Mouse (Mus musculus) CH12.LX (cell line): Measurements from ENCODE around the gene Gabpb2. TPM values are rescaled to one million over a fixed set of nuclear protein-coding genes. Genes with fewer than 3 reads are reported as not detected.
A peak's percentile ranks its signal among the peaks of the same experiment; 100 is the strongest.

Experiments
- DNase-seq: peaks from one replicate; pipeline ENCODE4 v3.0.0-alpha.2; 2013; ENCODE audit errors: extremely low read depth
- H3K27ac ChIP-seq: 2 replicates; pipeline ENCODE4 v1.5.1; 2012; ENCODE audit warnings: low read depth, mild to moderate bottlenecking, control low read depth, moderate library complexity; ENCODE audit not compliant: insufficient read depth
- H3K27me3 ChIP-seq: replicated peaks from 2 replicates; pipeline ENCODE3; 2012; ENCODE audit warnings: inconsistent platforms
- H3K36me3 ChIP-seq, 2 experiments: replicated peaks in 1 of 2; 2 replicates each; pipeline versions ENCODE3 to v1.6.1; 2012; ENCODE audit warnings: inconsistent platforms in 1 of 2, low read length in 1 of 2, mild to moderate bottlenecking in 1 of 2, mixed read lengths in 1 of 2, moderate library complexity in 1 of 2; ENCODE audit not compliant: control insufficient read depth in 1 of 2, insufficient read depth in 1 of 2
- H3K4me1 ChIP-seq, 2 experiments: 2 replicates each; pipeline ENCODE4 v1.6.1; 2012; ENCODE audit warnings: inconsistent platforms in 1 of 2, moderate library complexity in 1 of 2; ENCODE audit not compliant: insufficient read depth in 2 of 2, control insufficient read depth in 1 of 2
- H3K4me2 ChIP-seq: 2 replicates; pipeline ENCODE4 v1.6.1; 2012; ENCODE audit warnings: low read depth, mild to moderate bottlenecking, control low read depth; ENCODE audit not compliant: poor library complexity, insufficient read depth, severe bottlenecking
- H3K4me3 ChIP-seq, 3 experiments: fragments of 150-350 bp in 1 of 3; sonication (generic) in 1 of 3; replicated peaks in 1 of 3; 2 replicates each; pipeline versions ENCODE3 to v1.5.1; 2011 to 2012; ENCODE audit warnings: low read depth in 2 of 3, low read length in 2 of 3, mild to moderate bottlenecking in 2 of 3, moderate library complexity in 2 of 3, control low read depth in 1 of 3, improper control_type of control experiment in 1 of 3, inconsistent platforms in 1 of 3, mixed read lengths in 1 of 3; ENCODE audit not compliant: poor library complexity in 1 of 3
- H3K79me2 ChIP-seq: replicated peaks from 2 replicates; pipeline ENCODE4 v1.6.1; 2012; ENCODE audit warnings: mild to moderate bottlenecking, moderate library complexity; ENCODE audit not compliant: control insufficient read depth, poor library complexity, insufficient read depth, severe bottlenecking; ENCODE audit errors: extremely low read depth
- H3K9ac ChIP-seq: 2 replicates; pipeline ENCODE4 v1.6.1; 2012; ENCODE audit warnings: low read depth, mild to moderate bottlenecking, control low read depth, moderate library complexity; ENCODE audit not compliant: insufficient read depth
- H3K9me3 ChIP-seq: replicated peaks from 2 replicates; pipeline ENCODE3; 2012; ENCODE audit warnings: low read length, inconsistent platforms, mixed read lengths
- BHLHE40 ChIP-seq: IDR thresholded peaks from 2 replicates; pipeline ENCODE4 v1.6.1; 2011; ENCODE audit warnings: mild to moderate bottlenecking, low read depth, low read length, improper control_type of control experiment
- CHD1 ChIP-seq: IDR thresholded peaks from 2 replicates; pipeline ENCODE4 v1.6.1; 2012; ENCODE audit warnings: low read depth, low read length, improper control_type of control experiment, inconsistent platforms
- CHD2 ChIP-seq: IDR thresholded peaks from 2 replicates; pipeline ENCODE4 v1.6.1; 2011; ENCODE audit warnings: low read length, improper control_type of control experiment
- CTCF ChIP-seq, 2 experiments: IDR thresholded peaks in 1 of 2; conservative IDR thresholded peaks in 1 of 2; 2 replicates each; pipeline ENCODE4 v1.5.1; 2011 to 2012; ENCODE audit warnings: low read depth in 2 of 2, low read length in 2 of 2, improper control_type of control experiment in 1 of 2, inconsistent platforms in 1 of 2, mild to moderate bottlenecking in 1 of 2, moderate library complexity in 1 of 2
- E2F4 ChIP-seq: IDR thresholded peaks from 2 replicates; pipeline ENCODE4 v1.6.1; 2011; ENCODE audit warnings: low read depth, low read length, improper control_type of control experiment; ENCODE audit not compliant: insufficient replicate concordance
- ELF1 ChIP-seq: IDR thresholded peaks from 2 replicates; pipeline ENCODE4 v1.6.1; 2014; ENCODE audit warnings: low read depth, mild to moderate bottlenecking, inconsistent platforms, low read length, improper control_type of control experiment
- ETS1 ChIP-seq: conservative IDR thresholded peaks from 2 replicates; pipeline ENCODE4 v1.6.1; 2012; ENCODE audit warnings: low read depth, mild to moderate bottlenecking, inconsistent platforms, low read length, improper control_type of control experiment, moderate library complexity
- GABPA ChIP-seq: IDR thresholded peaks from 2 replicates; pipeline ENCODE4 v1.6.1; 2012; ENCODE audit warnings: low read depth, low read length, improper control_type of control experiment, inconsistent platforms; ENCODE audit not compliant: insufficient replicate concordance
- IRF4 ChIP-seq: IDR thresholded peaks from 2 replicates; pipeline ENCODE4 v1.6.1; 2014; ENCODE audit warnings: low read depth, mild to moderate bottlenecking, inconsistent platforms, low read length, improper control_type of control experiment
- KAT2A ChIP-seq: IDR thresholded peaks from 2 replicates; pipeline ENCODE4 v1.6.1; 2012; ENCODE audit warnings: low read length, improper control_type of control experiment, inconsistent platforms; ENCODE audit not compliant: insufficient replicate concordance
- MAZ ChIP-seq: IDR thresholded peaks from 2 replicates; pipeline ENCODE4 v1.6.1; 2012; ENCODE audit warnings: low read depth, mild to moderate bottlenecking, inconsistent platforms, low read length, improper control_type of control experiment, moderate library complexity
- MYC ChIP-seq: IDR thresholded peaks from 2 replicates; pipeline ENCODE4 v1.6.1; 2011; ENCODE audit warnings: low read depth, mild to moderate bottlenecking, improper control_type of control experiment, low read length
- PAX5 ChIP-seq: IDR thresholded peaks from 2 replicates; pipeline ENCODE4 v1.6.1; 2012; ENCODE audit warnings: low read length, inconsistent platforms, mixed read lengths
- POLR2AphosphoS2 ChIP-seq: IDR thresholded peaks from 2 replicates; pipeline ENCODE4 v1.6.1; 2011; ENCODE audit warnings: low read depth, low read length, improper control_type of control experiment
- RAD21 ChIP-seq: IDR thresholded peaks from 2 replicates; pipeline ENCODE4 v1.6.1; 2011; ENCODE audit warnings: low read depth, mild to moderate bottlenecking, low read length, improper control_type of control experiment, moderate library complexity
- TBP ChIP-seq: conservative IDR thresholded peaks from 2 replicates; pipeline ENCODE4 v1.6.1; 2011; ENCODE audit warnings: low read depth, low read length, improper control_type of control experiment
- USF2 ChIP-seq: conservative IDR thresholded peaks from 2 replicates; pipeline ENCODE4 v1.6.1; 2011; ENCODE audit warnings: low read depth, low read length, improper control_type of control experiment
- ZC3H11A ChIP-seq: IDR thresholded peaks from 2 replicates; pipeline ENCODE4 v1.6.1; 2012; ENCODE audit warnings: low read depth, mild to moderate bottlenecking, inconsistent platforms, low read length, improper control_type of control experiment
- ZKSCAN1 ChIP-seq: IDR thresholded peaks from 2 replicates; pipeline ENCODE4 v1.6.1; 2012; ENCODE audit warnings: low read depth, inconsistent platforms, low read length, improper control_type of control experiment, borderline replicate concordance
- ZNF384 ChIP-seq: IDR thresholded peaks from 2 replicates; pipeline ENCODE4 v1.6.1; 2012; ENCODE audit warnings: low read depth, low read length, improper control_type of control experiment, inconsistent platforms
- dilution Hi-C: fragments of 300-500 bp; cut with MboI; formaldehyde crosslinking; loops from 2 replicates; pipeline ENCODE4 v1.14.3; 2020; ENCODE audit warnings: low sequenced_read_pairs; ENCODE audit not compliant: extremely low pct_unique_long_range_greater_than_20kb, extremely low pct_ligation_motif_present
- in situ Hi-C: fragments of 300-500 bp; cut with MboI; formaldehyde crosslinking; loops from 3 replicates; pipeline ENCODE4 v1.14.3; 2019; ENCODE audit warnings: low sequenced_read_pairs, low pct_ligation_motif_present, low pct_unique_long_range_greater_than_20kb, mixed read lengths
- polyA plus RNA-seq: library from polyadenylated mRNA; unstranded; fragments of >175 nt; gene quantifications from 2 replicates; pipeline ENCODE4 v1.2.1, GENCODE M21; 2012; ENCODE audit warnings: low read depth; ENCODE audit not compliant: insufficient read length
- total RNA-seq, 2 experiments: library from RNA; depleted of rRNA; stranded (reverse); fragments of 300-350 nt in 1 of 2; fragments of >200 nt in 1 of 2; gene quantifications; 2 replicates each; pipeline ENCODE4 v1.2.3; 2012 to 2014

Gene Gabpb2
- total and polyA plus RNA-seq, 3 experiments = 14.7 to 20.6 (median 16.6) TPM

DNA sequence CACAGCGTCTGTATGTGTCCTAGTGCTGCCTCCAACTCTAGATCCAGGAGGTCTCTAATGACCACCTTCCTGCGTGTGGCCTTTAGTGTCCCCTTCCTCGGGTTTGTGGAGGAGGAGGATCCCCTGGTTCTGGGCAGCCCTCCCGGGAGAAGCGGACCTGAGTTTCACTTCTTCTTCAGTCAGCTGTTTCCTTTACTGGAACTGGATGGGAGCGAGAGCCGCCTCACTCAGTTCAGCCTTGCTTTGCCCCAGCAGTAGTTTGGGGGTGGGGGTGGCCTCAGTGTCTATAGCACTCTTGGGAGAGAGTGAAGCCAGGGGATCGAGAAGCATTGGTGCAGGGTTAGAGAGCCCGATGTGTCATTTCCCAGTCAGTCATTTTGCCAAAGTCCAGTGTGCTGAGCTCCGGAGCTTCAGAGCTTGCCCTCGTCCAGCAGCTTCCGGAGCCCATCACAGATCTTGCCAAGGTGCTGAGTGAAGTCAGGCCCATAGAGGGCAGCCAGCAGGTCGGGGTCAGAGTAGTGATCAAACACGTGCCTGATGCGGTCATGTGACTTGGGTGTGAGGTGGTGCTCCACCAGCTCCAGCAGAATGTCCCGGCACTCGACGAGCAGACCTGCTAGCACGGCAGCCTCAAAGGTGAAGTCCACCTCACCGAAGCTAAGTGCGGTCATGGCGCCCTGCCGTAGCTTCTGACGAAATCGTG, 78.0 kb downstream of the Gabpb2 start:
- H3K27ac ChIP-seq = 0 out of 2 replicates have a peak overlapping the region, but pooled peaks have one; percentile 14
- no peaks in the 10 kb centered on the region for H3K27me3 ChIP-seq
- no peak for DNase-seq
- in situ Hi-C loops (loop anchor here (10.0 kb wide), 1 partner anchor 75 kb away; the partner anchor contains the start of gene Gabpb2), dilution Hi-C loops (no loop called here)
- H3K4me3 ChIP-seq = peak overlapping the region in 1 of 3 experiments; percentile 12
- TF ChIP-seq IRF4 (peak; percentile 29; the same call in 1 of the 2 replicates), CTCF (conservative IDR thresholded peaks at IDR 0.05 in 1 of 2, IDR thresholded peaks at IDR 0.05 in 1 of 2; ENCODE audit: low read depth in 2 of 2, low read length in 2 of 2) (no peak)
- peaks cover 15 to 42% of the 10 kb centered on the region in 2 experiments for H3K4me1 ChIP-seq
- peaks cover 19 to 22% of the 10 kb centered on the region in 2 experiments for H3K36me3 ChIP-seq
- no peak overlapping the region for H3K9ac ChIP-seq
- H3K9me3 ChIP-seq = no peaks in the 10 kb centered on the region
- H3K4me2 ChIP-seq = no peak overlapping the region
- H3K79me2 ChIP-seq = peaks cover 16% of the 10 kb centered on the region

GRCm38 (mm10) chr3:95136336-95136735, 81.4 kb downstream of the Gabpb2 start:
- Histone ChIP-seq H3K79me2 (peaks cover 16% of the 10 kb centered on the region), H3K4me1 (peaks cover 19 to 45% of the 10 kb centered on the region in 2 experiments), H3K9ac (peak overlapping the region; percentile 81), H3K9me3 (peaks cover 3% of the 10 kb centered on the region), H3K27me3 (no peaks in the 10 kb centered on the region), H3K36me3 (peaks cover 19 to 33% of the 10 kb centered on the region in 2 experiments), H3K4me2 (peak overlapping the region; percentile 97), H3K27ac (peak overlapping the region; percentile 65), H3K4me3 (peak overlapping the region in 1 of 3 experiments; percentile 54)
- peak; percentile 29; the same call in 1 of the 2 replicates for TF ChIP-seq BHLHE40
- TF ChIP-seq GABPA = no peak
- no peak for TF ChIP-seq ETS1
- in situ Hi-C loops (no loop called here), dilution Hi-C loops (no loop called here)
- DNase-seq = no peak

- H3K9ac ChIP-seq = peak overlapping the region; percentile 81
- TF ChIP-seq MYC (peak; percentile 93), MAZ (peak; percentile 72; the same call in 1 of the 2 replicates), ZKSCAN1 (no peak), RAD21 (no peak), CHD2 (peak; percentile 29; the same call in 1 of the 2 replicates), POLR2AphosphoS2 (peak; percentile 34; the same call in 1 of the 2 replicates), ZC3H11A (no peak), USF2 (no peak), CTCF (conservative IDR thresholded peaks at IDR 0.05 in 1 of 2, IDR thresholded peaks at IDR 0.05 in 1 of 2; ENCODE audit: low read depth in 2 of 2, low read length in 2 of 2) (no peak), ELF1 (peak; percentile 78), TBP (peak; percentile 77; the same call in 1 of the 2 replicates), ZNF384 (0 out of 2 replicates have a peak, but pooled peaks have one; percentile 7), ETS1 (peak; percentile 50), E2F4 (0 out of 2 replicates have a peak, but pooled peaks have one; percentile 24), GABPA (no peak), CHD1 (no peak; the same call in 1 of the 2 replicates), IRF4 (peak; percentile 63), KAT2A (0 out of 2 replicates have a peak, but pooled peaks have one; percentile 52), BHLHE40 (peak; percentile 58; the same call in 1 of the 2 replicates), PAX5 (no peak)
Observed at GRCm38 (mm10) chr3:95135433-95136052, 82.2 kb downstream of the Gabpb2 start.

More at GRCm38 (mm10) chr3:95135433-95136052, 82.2 kb downstream of the Gabpb2 start:
- peak; percentile 77 for DNase-seq
- Histone ChIP-seq H3K79me2 (peaks cover 16% of the 10 kb centered on the region), H3K27ac (peak overlapping the region; percentile 65), H3K27me3 (no peaks in the 10 kb centered on the region), H3K4me2 (peak overlapping the region; percentile 97), H3K36me3 (peaks cover 22 to 37% of the 10 kb centered on the region in 2 experiments), H3K4me3 (peak overlapping the region; percentile 50 to 64 (median 54)), H3K9me3 (peaks cover 3% of the 10 kb centered on the region), H3K4me1 (peaks cover 18 to 37% of the 10 kb centered on the region in 2 experiments)
- dilution Hi-C loops (no loop called here), in situ Hi-C loops (no loop called here)
